Mouse (Mus musculus) small intestine, adult 2 months (tissue): ENCODE measurements around the gene Olfr1487. TPM values are rescaled to one million over a fixed set of nuclear protein-coding genes. Genes with fewer than 3 reads are reported as not detected.
"Not testable (repeated sequence)": the region's sequence is repeated elsewhere in the genome, so short reads cannot be mapped to it uniquely, and the experiment has no call there.

Experiments
- H3K27ac ChIP-seq: fragments of 200-500 bp; 2 replicates; pipeline ENCODE4 v1.5.1; 2012; ENCODE audit warnings: low read depth, low read length, control low read depth, inconsistent platforms; ENCODE audit not compliant: insufficient read depth
- H3K27me3 ChIP-seq: fragments of 200-500 bp; 2 replicates; pipeline ENCODE4 v1.6.1; 2012; ENCODE audit warnings: mild to moderate bottlenecking, moderate library complexity, low read length, inconsistent platforms; ENCODE audit not compliant: control insufficient read depth, insufficient read depth
- H3K36me3 ChIP-seq: fragments of 200-500 bp; 2 replicates; pipeline ENCODE4 v1.6.1; 2012; ENCODE audit warnings: mild to moderate bottlenecking, low read length, control low read depth, inconsistent platforms; ENCODE audit not compliant: control insufficient read depth, insufficient read depth
- H3K4me1 ChIP-seq: fragments of 200-500 bp; 2 replicates; pipeline ENCODE4 v1.6.1; 2012; ENCODE audit warnings: low read length, inconsistent platforms, mixed read lengths; ENCODE audit not compliant: control insufficient read depth, insufficient read depth, insufficient read length
- H3K4me3 ChIP-seq: fragments of 200-500 bp; 2 replicates; pipeline ENCODE4 v1.5.1; 2012; ENCODE audit warnings: low read depth, mild to moderate bottlenecking, control low read depth, inconsistent platforms, low read length, moderate library complexity
- CTCF ChIP-seq: fragments of 200-500 bp; IDR thresholded peaks from 2 replicates; pipeline ENCODE4 v1.5.1; 2012; ENCODE audit warnings: low read depth, mild to moderate bottlenecking, control low read depth, inconsistent platforms, low read length, moderate library complexity, mixed read lengths; ENCODE audit not compliant: insufficient replicate concordance, insufficient read length; ENCODE audit errors: extremely low read depth
- POLR2A ChIP-seq: fragments of 200-500 bp; IDR thresholded peaks from 2 replicates; pipeline ENCODE4 v1.6.1; 2012; ENCODE audit warnings: low read depth, mild to moderate bottlenecking, control low read depth, inconsistent platforms, low read length, moderate library complexity
- WGBS: fragments of 180-500 bp; shearing (Covaris S2); methylation state at CpG from one replicate; pipeline ENCODE4 v1.1.7; 2018; 5-methylcytosine and 5-hydroxymethylcytosine counted together
- polyA plus RNA-seq: library from polyadenylated mRNA; depleted of rRNA; stranded (reverse); fragments of >200 nt; gene quantifications from 2 replicates; pipeline ENCODE4 v1.2.3, GENCODE M21; 2012; rRNA removed

Gene Olfr1487
- not detected in 2 replicates for polyA plus RNA-seq

- WGBS: 80% methylated on average over 2 of the region's 2 CpGs
- not testable (repeated sequence) for H3K4me1 ChIP-seq, H3K27me3 ChIP-seq, H3K36me3 ChIP-seq, H3K27ac ChIP-seq, H3K4me3 ChIP-seq
These were observed at the start of gene Olfr1487 for GRCm38 (mm10) chr19:13617075-13617474. Gene Olfr1487 (plus strand): TSS chr19:13617375.

DNA sequence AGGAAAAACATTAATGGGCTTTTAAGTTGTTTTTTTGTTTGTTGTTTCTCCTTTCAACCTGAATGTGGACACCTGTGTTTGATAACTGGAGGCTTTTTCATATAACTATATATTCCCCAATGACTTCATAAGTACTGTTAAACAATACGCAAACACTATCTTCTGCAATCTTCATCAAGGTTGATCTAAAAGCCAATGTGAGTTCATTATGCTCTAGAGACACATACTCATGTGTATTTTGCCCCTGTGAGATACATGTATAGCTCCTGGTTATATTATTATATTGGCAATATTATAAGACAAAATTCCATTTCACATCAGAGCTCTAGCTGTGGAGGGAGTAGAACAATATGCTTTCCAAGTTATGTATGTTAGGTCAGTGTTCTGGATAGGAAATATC is 34.0 kb upstream of the Olfr1487 start, which contains the start of gene Olfr1484:
Gene Olfr1484 (plus strand): TSS at position 301 of the 400 bp plus-strand sequence.
- H3K4me1 ChIP-seq: no peaks in the 10 kb centered on the region
- no peak within 1 kb of the TSS for H3K27ac ChIP-seq
- no peak within 1 kb of the TSS for H3K4me3 ChIP-seq
- TF ChIP-seq CTCF: no peak
- no peak for TF ChIP-seq POLR2A
- no peaks in the 10 kb centered on the region for H3K36me3 ChIP-seq
- WGBS: 94% methylated on average over 1 of the region's 1 CpGs
- H3K27me3 ChIP-seq: no peaks in the 10 kb centered on the region

DNA sequence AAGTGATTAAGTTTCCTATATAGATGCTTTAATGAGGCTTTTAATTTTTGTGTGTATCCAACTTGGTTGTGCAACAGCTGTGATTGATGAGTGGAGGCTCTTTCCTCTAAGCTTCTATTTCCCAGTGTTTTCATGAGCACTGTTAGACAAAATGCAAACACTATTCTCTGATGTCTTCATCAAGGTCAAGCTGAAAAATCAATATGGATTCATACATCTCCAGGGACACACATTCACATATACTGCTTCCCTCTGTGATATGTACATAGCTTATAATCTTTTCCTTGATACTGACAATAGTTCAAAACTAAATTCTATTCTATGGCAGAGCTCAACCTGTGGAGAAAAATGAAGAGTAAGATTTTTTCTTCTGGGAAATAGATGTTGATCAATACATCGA is 14.1 kb downstream of the Olfr1487 start, which contains the start of gene Olfr1489:
Gene Olfr1489 (plus strand): TSS at position 301 of the 400 bp plus-strand sequence.
- H3K27ac ChIP-seq: no peak within 1 kb of the TSS
- no peaks in the 10 kb centered on the region for H3K4me1 ChIP-seq
- H3K4me3 ChIP-seq: no peak within 1 kb of the TSS
- 89% methylated on average over 1 of the region's 1 CpGs for WGBS
- H3K27me3 ChIP-seq: no peaks in the 10 kb centered on the region
- no peaks in the 10 kb centered on the region for H3K36me3 ChIP-seq
- TF ChIP-seq CTCF: no peak
- TF ChIP-seq POLR2A: no peak

DNA sequence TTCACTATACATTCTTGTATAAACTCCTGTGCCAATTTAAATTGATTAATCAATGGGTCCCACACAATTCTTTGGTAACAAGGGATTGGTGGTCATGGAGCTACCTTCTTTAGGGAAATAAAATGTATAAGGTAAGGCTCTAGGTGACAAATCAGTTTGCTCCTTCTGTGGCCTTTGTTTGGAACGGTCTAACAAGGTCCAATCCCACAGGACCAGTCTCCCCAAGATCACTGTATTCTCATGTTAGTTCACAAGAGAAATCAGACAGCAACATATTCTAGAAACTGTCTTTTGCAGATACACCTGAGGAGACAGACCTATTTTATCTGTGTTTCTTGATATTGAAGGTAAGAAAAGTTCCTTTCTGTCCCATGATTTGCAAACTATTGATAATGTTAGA is 33.6 kb downstream of the Olfr1487 start, which contains the start of gene Olfr1490:
Gene Olfr1490 (plus strand): TSS at position 301 of the 400 bp plus-strand sequence.
- Histone ChIP-seq H3K36me3 (no peaks in the 10 kb centered on the region), H3K27me3 (no peaks in the 10 kb centered on the region), H3K4me3 (no peak within 1 kb of the TSS), H3K27ac (no peak within 1 kb of the TSS), H3K4me1 (no peaks in the 10 kb centered on the region)
- 47% methylated on average over 1 of the region's 1 CpGs for WGBS
- TF ChIP-seq CTCF: no peak
- TF ChIP-seq POLR2A: no peak

Other genes with a start within 250 kb of the Olfr1487 start
- gene Olfr1469, start 209.5 kb upstream of the Olfr1487 start, polyA plus RNA-seq: not detected in 2 replicates
- not detected in 2 replicates for gene Olfr1471, start 174.0 kb upstream of the Olfr1487 start, polyA plus RNA-seq
- not detected in 2 replicates for gene Olfr1472, start 161.3 kb upstream of the Olfr1487 start, polyA plus RNA-seq
- not detected in 2 replicates for gene Olfr1474, start 147.8 kb upstream of the Olfr1487 start, polyA plus RNA-seq
- gene Olfr1475, start 137.2 kb upstream of the Olfr1487 start, polyA plus RNA-seq: not detected in 2 replicates
- not detected in 2 replicates for gene Olfr1477, start 116.8 kb upstream of the Olfr1487 start, polyA plus RNA-seq
- not detected in 2 replicates for gene Olfr1480, start 89.5 kb upstream of the Olfr1487 start, polyA plus RNA-seq
- gene Olfr1484, start 33.9 kb upstream of the Olfr1487 start, polyA plus RNA-seq: not detected in 2 replicates
- gene Olfr1489, start 14.2 kb downstream of the Olfr1487 start, polyA plus RNA-seq: not detected in 2 replicates
- gene Olfr1490, start 33.7 kb downstream of the Olfr1487 start, polyA plus RNA-seq: not detected in 2 replicates
- not detected in 2 replicates for gene Olfr1491, start 79.9 kb downstream of the Olfr1487 start, polyA plus RNA-seq
- gene Olfr1493-ps1, start 105.9 kb downstream of the Olfr1487 start, polyA plus RNA-seq: not detected in 2 replicates
- not detected in 2 replicates for gene Olfr1494, start 122.4 kb downstream of the Olfr1487 start, polyA plus RNA-seq
- not detected in 2 replicates for gene Olfr1495, start 147.2 kb downstream of the Olfr1487 start, polyA plus RNA-seq
- gene Olfr1496, start 160.5 kb downstream of the Olfr1487 start, polyA plus RNA-seq: not detected in 2 replicates
- not detected in 2 replicates for gene Olfr1497, start 180.8 kb downstream of the Olfr1487 start, polyA plus RNA-seq
- not detected in 2 replicates for gene Olfr1499, start 202.1 kb downstream of the Olfr1487 start, polyA plus RNA-seq
- gene Olfr1500, start 213.1 kb downstream of the Olfr1487 start, polyA plus RNA-seq: not detected in 2 replicates
- gene Olfr1501, start 233.3 kb downstream of the Olfr1487 start, polyA plus RNA-seq: not detected in 2 replicates
- gene Olfr1502, start 244.4 kb downstream of the Olfr1487 start, polyA plus RNA-seq: not detected in 2 replicates